Mouse (Mus musculus): ENCODE measurements around the gene Aldh1a3.

DNA sequence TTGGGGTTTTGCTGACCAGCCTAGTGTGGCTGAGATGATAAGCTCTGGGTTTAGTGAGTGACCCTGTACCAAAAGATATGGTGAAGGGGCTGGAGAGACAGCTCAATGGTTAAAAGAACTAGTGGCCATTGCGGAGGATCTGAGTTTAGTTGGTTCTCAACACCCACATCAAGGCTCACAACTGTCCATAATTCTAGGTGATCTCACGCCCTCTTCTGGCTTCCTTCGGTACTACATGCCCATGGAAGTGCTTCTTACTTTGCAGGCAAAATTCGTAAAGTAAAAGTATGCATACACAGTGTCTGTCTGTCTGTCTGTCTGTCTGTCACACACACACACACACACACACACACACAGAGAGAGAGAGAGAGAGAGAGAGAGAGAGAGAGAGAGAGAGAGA lies 85.0 kb downstream of the Aldh1a3 start:
- TF ChIP-seq POLR2A (IDR thresholded peaks at IDR 0.05; ENCODE audit: insufficient read length, low read depth) (no peak), CEBPB (IDR thresholded peaks at IDR 0.05; ENCODE audit: insufficient read depth, poor library complexity, severe bottlenecking) (no peak), MAX (IDR thresholded peaks at IDR 0.05; ENCODE audit: low read depth) (no peak), MYOG (IDR thresholded peaks at IDR 0.05; ENCODE audit: control insufficient read depth in 1 of 3, insufficient read depth in 1 of 3, insufficient read length in 2 of 3, low read depth in 2 of 3) (no peak), MYOD1 (IDR thresholded peaks at IDR 0.05; ENCODE audit: control insufficient read depth in 1 of 3, insufficient read length in 2 of 3, low read depth in 2 of 3) (no peak), USF1 (IDR thresholded peaks at IDR 0.05; ENCODE audit: low read depth) (no peak), TCF12 (IDR thresholded peaks at IDR 0.05; ENCODE audit: insufficient read depth, poor library complexity, severe bottlenecking) (no peak)

Data from myocyte (in vitro differentiated cells).